Mouse (Mus musculus) CD4-positive, CD25-positive, alpha-beta regulatory T cell, adult 9 weeks (primary cell): Measurements from ENCODE around the gene Gm6377. TPM values are rescaled to one million over a fixed set of nuclear protein-coding genes. Genes with fewer than 3 reads are reported as not detected.

Source experiments
- polyA plus RNA-seq: library from polyadenylated mRNA; unstranded; fragments of 100-300 nt; shearing (Covaris generic); gene quantifications from one replicate; pipeline ENCODE4 v1.2.1, GENCODE M21; 2017

Gene Gm6377
- 0.10 TPM for polyA plus RNA-seq

DNA sequence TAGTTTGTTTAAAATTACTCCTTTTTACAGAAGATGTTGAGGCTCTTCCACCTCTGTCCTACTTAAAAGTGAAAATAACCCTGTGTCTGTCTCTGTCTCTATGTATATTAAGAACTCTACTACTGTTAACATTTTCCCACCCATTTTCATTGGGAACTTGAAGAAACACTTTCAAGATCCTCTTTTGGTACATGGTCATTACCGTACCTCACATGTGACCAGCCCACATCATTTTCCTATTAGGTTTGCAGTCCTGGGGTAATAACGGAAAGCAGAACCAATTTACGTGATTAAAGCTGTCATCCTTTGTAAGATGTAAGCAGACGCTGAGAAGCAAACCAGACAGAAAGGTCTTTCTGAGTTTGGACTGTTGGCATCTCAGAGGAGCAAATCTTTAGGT is at the start of gene Gm6377:
Gene Gm6377 (plus strand): TSS at position 289 of the 400 bp plus-strand sequence.

Other genes with a start within 250 kb of the Gm6377 start
- gene Hmgn5, start 183.4 kb upstream of the Gm6377 start, polyA plus RNA-seq = 10.7 TPM
- 123 TPM for gene Sh3bgrl, start 101.4 kb upstream of the Gm6377 start, polyA plus RNA-seq